Mouse (Mus musculus) bone marrow macrophage, adult 2 months (primary cell): ENCODE results near the gene Nkd1.

Source experiments
- CTCF ChIP-seq: IDR thresholded peaks from 2 replicates; pipeline ENCODE4 v1.5.1; 2012; ENCODE audit warnings: low read depth, mild to moderate bottlenecking, low read length, moderate library complexity
- POLR2A ChIP-seq: IDR thresholded peaks from 2 replicates; pipeline ENCODE4 v1.6.1; 2012; ENCODE audit warnings: mild to moderate bottlenecking, low read depth, low read length, borderline replicate concordance

DNA sequence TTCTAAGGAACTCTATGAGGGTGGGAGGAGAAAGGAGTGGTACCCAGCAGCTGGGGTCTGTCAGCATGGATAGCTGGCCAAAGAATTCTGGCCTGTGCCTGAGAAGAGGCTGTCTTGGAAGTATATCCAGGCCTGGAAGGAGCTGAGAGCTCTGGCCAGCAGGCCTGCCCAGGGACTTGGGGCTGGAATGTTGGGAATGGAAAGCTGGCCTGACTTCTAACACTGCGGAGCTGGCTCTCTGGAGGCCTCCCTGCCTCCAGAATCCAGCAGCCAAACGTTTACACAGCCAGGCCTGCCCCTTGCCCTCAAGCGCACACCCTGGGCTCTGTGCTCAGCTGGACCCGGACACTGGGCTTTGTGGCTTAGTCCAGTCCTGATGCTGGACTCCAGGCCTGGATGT, 34.5 kb downstream of the Nkd1 start:
- no peak for TF ChIP-seq CTCF
- no peak for TF ChIP-seq POLR2A
